In genomic region chr2:163194543-163194942, GRCm38 (mm10) we compare ENCODE assay signal across 10 mouse cellular contexts. TPM values are rescaled to one million over a fixed set of nuclear protein-coding genes. Genes with fewer than 3 reads are reported as not detected.
A peak's percentile ranks its signal among the peaks of the same experiment; 100 is the strongest.
DNase-seq lines count a peak whose midpoint lies in the region; ATAC-seq and TF ChIP-seq lines count a peak whose summit lies in the region.
"Had no signal": no experiment of that assay in that cellular context is flagged by ENCODE, and none has a peak within 500 bp of the region (broad histone marks: within the 10 kb centered on the region; RNA-seq: fewer than 3 reads in every experiment).

No protein-coding gene starts in this region.

- 57% methylated on average over 5 of the region's 5 CpGs for WGBS in hindbrain, embryonic 10.5 days
- WGBS in hindbrain, embryonic 16.5 days, result 56% methylated on average over 5 of the region's 5 CpGs
- 51% methylated on average over 5 of the region's 5 CpGs for WGBS in midbrain, embryonic 13.5 days
- WGBS in midbrain, embryonic 14.5 days, result 57% methylated on average over 5 of the region's 5 CpGs
- 56% methylated on average over 5 of the region's 5 CpGs for WGBS in embryonic facial prominence, embryonic 12.5 days

- no peak overlapping the region for H3K4me2 ChIP-seq in hindbrain, embryonic 16.5 days (ENCODE audit: low read length)
- H3K4me2 ChIP-seq in midbrain, embryonic 13.5 days (replicated peaks), result no peak overlapping the region
- H3K4me2 ChIP-seq in midbrain, embryonic 14.5 days (ENCODE audit: low read length), result no peak overlapping the region
- H3K4me2 ChIP-seq in embryonic facial prominence, embryonic 12.5 days (replicated peaks), result no peak overlapping the region

- no peaks in the 10 kb centered on the region for H3K9me3 ChIP-seq in hindbrain, embryonic 10.5 days
- no peaks in the 10 kb centered on the region for H3K9me3 ChIP-seq in hindbrain, embryonic 16.5 days (ENCODE audit: control insufficient read depth, low read length)
- no peaks in the 10 kb centered on the region for H3K9me3 ChIP-seq in midbrain, embryonic 13.5 days
- H3K9me3 ChIP-seq in midbrain, embryonic 14.5 days (ENCODE audit: control insufficient read depth, low read length), result no peaks in the 10 kb centered on the region
- no peaks in the 10 kb centered on the region for H3K9me3 ChIP-seq in embryonic facial prominence, embryonic 12.5 days

- TF ChIP-seq CTCF in testis, adult 2 months (IDR thresholded peaks at IDR 0.05; ENCODE audit: control insufficient read depth, insufficient read depth, insufficient replicate concordance, low read depth, low read length), result no peak

- H3K27ac ChIP-seq in hindbrain, embryonic 10.5 days, result peak overlapping the region; percentile 92
- H3K27ac ChIP-seq in hindbrain, embryonic 16.5 days (ENCODE audit: low read depth, low read length), result no peak overlapping the region
- 0 out of 2 replicates have a peak overlapping the region, but pooled peaks have one; percentile 40 for H3K27ac ChIP-seq in midbrain, embryonic 13.5 days
- H3K27ac ChIP-seq in midbrain, embryonic 14.5 days (replicated peaks; ENCODE audit: low read depth, low read length), result no peak overlapping the region
- 0 out of 2 replicates have a peak overlapping the region, but pooled peaks have one; percentile 8 for H3K27ac ChIP-seq in embryonic facial prominence, embryonic 12.5 days
- peak overlapping the region; percentile 47; the same call in 1 of the 2 replicates for H3K27ac ChIP-seq in testis, adult 2 months (ENCODE audit: control insufficient read depth, insufficient read depth, low read depth, low read length)

- TF ChIP-seq POLR2A in testis, adult 2 months (IDR thresholded peaks at IDR 0.05; ENCODE audit: control insufficient read depth, low read depth, low read length), result no peak

- no peak for ATAC-seq in hindbrain, embryonic 16.5 days
- no peak for ATAC-seq in midbrain, embryonic 13.5 days
- ATAC-seq in midbrain, embryonic 14.5 days (ENCODE audit: low FRiP score, low TSS enrichment), result no peak
- no peak for ATAC-seq in embryonic facial prominence, embryonic 12.5 days (ENCODE audit: insufficient number of reproducible peaks, insufficient read depth, low FRiP score, low TSS enrichment)

- no peaks in the 10 kb centered on the region for H3K36me3 ChIP-seq in hindbrain, embryonic 10.5 days
- no peaks in the 10 kb centered on the region for H3K36me3 ChIP-seq in hindbrain, embryonic 16.5 days (ENCODE audit: control insufficient read depth, insufficient read depth, low read length)
- no peaks in the 10 kb centered on the region for H3K36me3 ChIP-seq in midbrain, embryonic 13.5 days
- H3K36me3 ChIP-seq in midbrain, embryonic 14.5 days (ENCODE audit: control insufficient read depth, insufficient read depth, low read length), result no peaks in the 10 kb centered on the region
- no peaks in the 10 kb centered on the region for H3K36me3 ChIP-seq in embryonic facial prominence, embryonic 12.5 days
- no peaks in the 10 kb centered on the region for H3K36me3 ChIP-seq in testis, adult 2 months (ENCODE audit: control insufficient read depth, insufficient read depth, low read length)

- peaks cover 89% of the 10 kb centered on the region for H3K4me1 ChIP-seq in hindbrain, embryonic 10.5 days (replicated peaks)
- peaks cover 3% of the 10 kb centered on the region; the same call in 1 of the 2 replicates for H3K4me1 ChIP-seq in hindbrain, embryonic 16.5 days (ENCODE audit: control insufficient read depth, insufficient read depth, low read depth, low read length)
- peaks cover 52% of the 10 kb centered on the region for H3K4me1 ChIP-seq in midbrain, embryonic 13.5 days (replicated peaks)
- H3K4me1 ChIP-seq in midbrain, embryonic 14.5 days (ENCODE audit: control insufficient read depth, insufficient read depth, low read length), result peaks cover 29% of the 10 kb centered on the region
- peaks cover 30% of the 10 kb centered on the region for H3K4me1 ChIP-seq in embryonic facial prominence, embryonic 12.5 days
- no peaks in the 10 kb centered on the region for H3K4me1 ChIP-seq in testis, adult 2 months (ENCODE audit: control insufficient read depth, insufficient read depth, low read length)
- H3K4me1 ChIP-seq: megakaryocyte, embryonic 14.5 days had no signal

- peaks cover 31% of the 10 kb centered on the region for H3K27me3 ChIP-seq in hindbrain, embryonic 10.5 days (ENCODE audit: insufficient read depth, poor library complexity, severe bottlenecking)
- H3K27me3 ChIP-seq in hindbrain, embryonic 16.5 days (replicated peaks; ENCODE audit: control insufficient read depth, insufficient read depth, low read length), result no peaks in the 10 kb centered on the region
- H3K27me3 ChIP-seq in midbrain, embryonic 13.5 days, result 0 out of 2 replicates have a peak, but pooled peaks cover 13% of the 10 kb centered on the region
- no peaks in the 10 kb centered on the region for H3K27me3 ChIP-seq in midbrain, embryonic 14.5 days (ENCODE audit: control insufficient read depth, insufficient read depth, low read length)
- 0 out of 2 replicates have a peak, but pooled peaks cover 2% of the 10 kb centered on the region for H3K27me3 ChIP-seq in embryonic facial prominence, embryonic 12.5 days
- H3K27me3 ChIP-seq in testis, adult 2 months (ENCODE audit: control insufficient read depth, insufficient read depth, low read length), result no peaks in the 10 kb centered on the region

- H3K4me3 ChIP-seq in hindbrain, embryonic 10.5 days, result no peak overlapping the region; the same call in 1 of the 2 replicates
- no peak overlapping the region for H3K4me3 ChIP-seq in hindbrain, embryonic 16.5 days (ENCODE audit: low read length)
- H3K4me3 ChIP-seq in midbrain, embryonic 13.5 days (replicated peaks), result no peak overlapping the region
- H3K4me3 ChIP-seq in midbrain, embryonic 14.5 days (replicated peaks; ENCODE audit: low read depth, low read length), result no peak overlapping the region
- no peak overlapping the region for H3K4me3 ChIP-seq in embryonic facial prominence, embryonic 12.5 days
- no peak overlapping the region for H3K4me3 ChIP-seq in testis, adult 2 months (ENCODE audit: control insufficient read depth, low read depth, low read length)
- H3K4me3 ChIP-seq: megakaryocyte, embryonic 14.5 days had no signal

- no peak overlapping the region for H3K9ac ChIP-seq in hindbrain, embryonic 16.5 days (ENCODE audit: low read depth, low read length)
- H3K9ac ChIP-seq in midbrain, embryonic 13.5 days (replicated peaks), result no peak overlapping the region
- no peak overlapping the region for H3K9ac ChIP-seq in midbrain, embryonic 14.5 days (replicated peaks; ENCODE audit: low read length)
- H3K9ac ChIP-seq in embryonic facial prominence, embryonic 12.5 days, result no peak overlapping the region

- no peak for DNase-seq in hindbrain, embryonic 10.5 days (ENCODE audit: low spot score)
- DNase-seq in midbrain, embryonic 14.5 days, result no peak
- no peak for DNase-seq in frontal cortex, postnatal 25 days (ENCODE audit: low spot score in 2 of 2)
- DNase-seq: cerebellum, postnatal 36 days; thymus, postnatal 4 days had no signal

RNA-seq across cellular contexts. Expression of gene Tox2, which starts 8.4 kb away (rescaled TPM):
- 29.6 and 29.8 TPM in 2 replicates for polyA plus RNA-seq in hindbrain, embryonic 10.5 days (2016; fragmentation: Nextera tagmentation; extraction: Ambion mirVana)
- polyA plus RNA-seq in hindbrain, embryonic 16.5 days (2015; fragmentation: Nextera tagmentation; extraction: Ambion mirVana), result 23.0 and 33.7 TPM in 2 replicates
- polyA plus RNA-seq in midbrain, embryonic 13.5 days (2015; fragmentation: Nextera tagmentation; extraction: Ambion mirVana), result 38.8 and 44.2 TPM in 2 replicates
- 36.7 and 46.8 TPM in 2 replicates for polyA plus RNA-seq in midbrain, embryonic 14.5 days (2014; fragmentation: Nextera tagmentation; extraction: Ambion mirVana)
- polyA plus RNA-seq in embryonic facial prominence, embryonic 12.5 days (2016; fragmentation: Nextera tagmentation; extraction: Ambion mirVana), result 5.2 and 6.1 TPM in 2 replicates
- 9.3 and 14.6 TPM in 2 replicates for polyA plus RNA-seq in testis, adult 2 months (2012; rRNA removed)

Comparison
In these comparisons a context has a peak if more than half of its experiments do, and no peak if none do; other contexts are left out.
1. H3K27ac ChIP-seq: peak in hindbrain, embryonic 10.5 days (single experiment), midbrain, embryonic 13.5 days (single experiment), embryonic facial prominence, embryonic 12.5 days (single experiment) and testis, adult 2 months (single experiment); none in hindbrain, embryonic 16.5 days (single experiment) and midbrain, embryonic 14.5 days (single experiment).